Mouse (Mus musculus) stomach, postnatal 0 days (tissue): ENCODE measurements around the gene Dok1.

Source experiments
- CTCF ChIP-seq: IDR thresholded peaks from 2 replicates; pipeline ENCODE4 v1.5.1; 2016; ENCODE audit warnings: antibody characterized with exemption, low read depth, mild to moderate bottlenecking, moderate library complexity
- EP300 ChIP-seq: optimal IDR thresholded peaks from 2 replicates; pipeline ENCODE3; 2016; ENCODE audit warnings: antibody characterized with exemption

DNA sequence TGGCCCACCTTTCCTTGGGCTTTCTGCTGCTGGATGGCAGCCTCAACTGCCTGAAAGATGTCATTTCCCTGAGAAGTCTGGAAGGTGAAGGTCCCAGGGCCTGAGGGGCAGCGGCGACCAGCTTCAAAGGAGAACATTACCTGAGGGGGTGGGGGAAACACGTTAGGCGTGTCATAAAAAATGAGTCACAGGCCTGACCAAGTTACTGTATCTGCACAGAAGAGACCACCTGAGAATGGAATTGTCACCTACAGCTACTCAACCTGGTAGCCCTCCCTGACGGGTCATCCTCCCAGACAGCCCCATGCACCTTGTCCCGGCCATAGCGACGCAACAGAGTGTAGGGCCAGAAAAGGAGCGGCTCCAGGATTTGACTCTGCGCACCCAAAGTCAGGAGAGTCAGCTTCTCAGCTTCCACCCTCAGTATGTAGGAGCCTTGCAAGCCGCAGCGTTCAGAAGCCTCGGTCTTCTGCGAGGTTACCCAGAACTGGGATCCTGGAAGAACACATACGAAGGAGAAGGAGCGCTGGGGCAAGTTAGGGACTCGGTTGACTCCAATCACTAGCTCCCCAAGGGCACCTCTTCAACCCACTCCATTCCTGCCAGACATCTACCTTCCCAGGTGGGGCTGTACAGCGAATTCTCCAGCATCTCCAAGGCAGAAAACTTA, 1.2 kb downstream of the Dok1 start:
- no peak for TF ChIP-seq CTCF
- TF ChIP-seq EP300 = no peak
